Mouse (Mus musculus) G1E (cell line): ENCODE data around the gene Traf4.

ENCODE experiments used
- CTCF ChIP-seq: IDR thresholded peaks from 2 replicates; pipeline ENCODE4 v1.5.1; 2012; ENCODE audit warnings: low read depth, low read length, inconsistent platforms, mixed read lengths
- GATA1 ChIP-seq: IDR thresholded peaks from 2 replicates; pipeline ENCODE4 v1.6.1; 2012; ENCODE audit warnings: borderline replicate concordance, low read length, inconsistent platforms, mixed read lengths
- GATA2 ChIP-seq: IDR thresholded peaks from 2 replicates; pipeline ENCODE4 v1.6.1; 2012; ENCODE audit warnings: low read depth, low read length, inconsistent platforms, borderline replicate concordance
- POLR2AphosphoS5 ChIP-seq: IDR thresholded peaks from 2 replicates; pipeline ENCODE4 v1.6.1; 2012; ENCODE audit warnings: low read depth, low read length, inconsistent platforms; ENCODE audit not compliant: insufficient replicate concordance
- TAL1 ChIP-seq: conservative IDR thresholded peaks from 2 replicates; pipeline ENCODE4 v1.6.1; 2012; ENCODE audit warnings: low read depth, low read length, inconsistent platforms, mixed read lengths

GRCm38 (mm10) chr11:78189234-78190040, 24.0 kb upstream of the Traf4 start:
- TF ChIP-seq TAL1 (no peak), CTCF (no peak), POLR2AphosphoS5 (no peak), GATA1 (no peak), GATA2 (no peak)
